Mouse (Mus musculus) urinary bladder, postnatal 36 days (tissue): ENCODE data around the gene Cdk17.
"Not testable (repeated sequence)": the region's sequence is repeated elsewhere in the genome, so short reads cannot be mapped to it uniquely, and the experiment has no call there.

Source experiments
- DNase-seq, 2 experiments: peaks; one replicate each; pipeline ENCODE4 v3.0.0; 2022; ENCODE audit warnings: low spot score in 2 of 2, mixed read lengths in 1 of 2

Cdk17 gene

GRCm38 (mm10) chr10:93142600-93143284, 17.9 kb upstream of the Cdk17 start:
- DNase-seq: no peak

DNA sequence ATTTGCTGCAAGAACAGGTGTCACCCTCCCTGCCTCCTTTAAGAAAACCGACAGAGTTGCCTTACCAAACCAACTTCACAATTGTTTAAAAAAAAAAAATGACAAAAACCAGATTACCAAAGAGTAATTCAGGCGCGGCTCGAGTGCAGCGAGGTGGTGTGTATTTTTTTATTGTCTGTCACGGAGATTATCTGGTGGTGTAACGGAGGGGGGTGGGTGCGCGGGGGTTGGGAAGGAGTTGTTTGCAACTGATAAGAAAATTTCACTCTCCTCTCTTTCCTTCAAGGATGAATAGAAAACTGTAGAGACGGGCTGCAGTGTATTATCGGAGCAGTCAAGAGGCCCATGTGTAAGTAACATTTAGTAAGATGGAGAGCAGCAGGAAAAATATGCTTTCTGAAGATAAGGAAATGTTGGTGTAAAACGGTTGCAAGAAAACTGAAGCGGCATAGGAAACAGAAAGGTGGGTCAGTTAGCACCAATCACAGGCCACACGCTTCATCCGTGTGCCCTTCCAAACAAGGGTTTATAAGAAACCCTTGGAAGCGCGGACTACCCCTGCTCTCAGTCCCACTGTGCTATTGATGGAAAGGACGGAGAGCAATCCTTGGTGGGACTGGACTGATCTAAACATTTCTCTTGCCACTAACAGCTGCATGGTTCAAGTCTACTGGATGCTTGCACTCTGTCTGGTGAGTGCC, 17.2 kb upstream of the Cdk17 start:
- no peak for DNase-seq

DNA sequence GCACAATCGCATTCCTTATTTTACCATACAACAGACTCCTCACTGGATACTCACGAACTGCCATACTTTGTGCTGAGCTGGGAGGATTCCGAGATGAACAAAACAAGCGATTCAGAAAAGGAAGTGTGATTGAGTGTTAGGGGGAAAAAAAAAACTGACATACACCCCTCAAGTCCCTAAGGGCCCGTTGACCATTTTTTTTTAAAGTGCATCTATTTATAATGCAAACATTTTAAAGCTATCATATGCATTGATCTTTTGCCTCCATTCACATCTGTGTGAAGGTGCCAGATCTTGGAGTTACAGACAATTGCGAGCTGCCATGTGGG, 16.7 kb upstream of the Cdk17 start:
- no peak for DNase-seq

- DNase-seq: no peak
Observed at GRCm38 (mm10) chr10:93144579-93144978, 16.1 kb upstream of the Cdk17 start.

DNA sequence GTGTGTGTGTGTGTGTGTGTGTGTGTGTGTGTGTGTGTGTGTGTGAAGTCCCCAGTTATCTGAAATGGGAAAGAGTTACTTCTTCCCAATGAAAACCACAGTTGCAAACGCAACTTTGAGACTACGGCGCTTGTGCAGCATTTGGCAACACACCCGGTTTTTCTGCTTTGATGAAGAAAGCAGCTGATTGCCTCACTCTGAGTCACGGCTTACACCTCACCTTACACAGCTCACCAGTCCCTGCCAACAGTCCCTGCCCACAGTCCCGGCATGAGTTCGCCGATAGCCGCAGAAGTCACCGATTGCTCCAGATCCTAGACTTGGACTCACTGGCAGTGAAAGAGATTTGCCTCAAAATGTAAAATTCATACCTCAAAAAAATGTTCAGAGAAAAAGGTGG, 15.6 kb upstream of the Cdk17 start:
- peak; percentile 66 to 82 for DNase-seq

DNA sequence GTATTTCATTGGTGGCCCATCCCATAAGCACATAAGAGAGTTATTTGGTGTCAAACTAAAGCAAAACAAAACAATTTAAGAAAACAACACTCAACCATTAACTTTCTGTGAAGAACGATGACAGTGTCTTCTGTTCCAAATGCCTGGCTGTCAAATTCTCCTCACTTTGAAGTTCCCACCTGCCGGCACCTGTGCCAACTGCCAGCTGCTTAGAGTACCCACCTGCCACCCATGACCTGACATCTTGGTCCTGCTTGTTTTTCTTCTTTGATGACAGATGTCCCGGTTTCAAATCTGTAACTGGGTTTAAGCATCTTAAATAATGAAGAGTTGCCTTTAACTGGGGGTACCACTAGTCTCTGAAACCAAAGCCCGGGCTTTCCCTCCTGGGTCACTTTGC, 14.1 kb upstream of the Cdk17 start:
- no peak for DNase-seq

GRCm38 (mm10) chr10:93147691-93148090, 13.0 kb upstream of the Cdk17 start:
- DNase-seq: no peak

GRCm38 (mm10) chr10:93149597-93149996, 11.1 kb upstream of the Cdk17 start:
- DNase-seq: no peak

DNA sequence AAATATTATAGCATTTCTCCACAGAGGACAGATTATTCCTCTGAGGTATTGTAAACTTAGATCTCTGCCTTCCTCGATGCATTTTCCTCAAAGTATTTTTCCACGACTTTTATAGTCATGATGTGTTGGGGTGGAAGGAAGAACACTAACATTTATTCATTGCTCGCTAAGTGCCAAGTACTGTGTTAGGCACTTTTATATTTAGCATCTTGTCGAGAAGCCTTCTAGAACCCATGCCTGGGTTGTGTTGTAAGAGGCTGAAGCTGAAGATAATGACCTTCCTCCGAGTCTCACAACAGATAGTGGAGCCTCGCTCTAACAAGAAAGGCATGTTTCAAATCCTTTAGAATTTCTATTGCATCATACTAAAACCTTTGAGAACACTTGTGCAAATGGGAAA, 8.9 kb upstream of the Cdk17 start:
- DNase-seq: no peak

- DNase-seq: no peak
Observed at GRCm38 (mm10) chr10:93152698-93153097, 8.0 kb upstream of the Cdk17 start.

- DNase-seq: not testable (repeated sequence)
Observed at GRCm38 (mm10) chr10:93153404-93153803, 7.3 kb upstream of the Cdk17 start.

- no peak for DNase-seq
Observed at GRCm38 (mm10) chr10:93159651-93160496, 801 bp upstream of the Cdk17 start.

DNA sequence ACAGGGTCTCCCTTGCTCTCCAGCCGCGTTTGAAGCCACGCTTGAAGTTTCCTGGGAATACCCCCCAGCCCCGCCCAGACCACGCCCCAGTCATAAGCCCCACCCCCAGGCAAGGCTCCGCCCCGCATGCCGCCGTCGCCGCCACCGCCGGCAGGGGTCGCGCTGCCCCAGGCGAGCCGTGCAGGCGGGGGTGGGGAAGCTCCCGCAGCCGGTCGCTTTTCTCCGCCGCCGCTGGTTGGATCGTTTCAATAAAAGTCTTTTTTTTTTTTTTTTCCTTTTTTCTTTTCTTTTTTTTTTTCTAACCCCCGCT, 223 bp upstream of the Cdk17 start:
- DNase-seq: peak; percentile 78 to 83

DNA sequence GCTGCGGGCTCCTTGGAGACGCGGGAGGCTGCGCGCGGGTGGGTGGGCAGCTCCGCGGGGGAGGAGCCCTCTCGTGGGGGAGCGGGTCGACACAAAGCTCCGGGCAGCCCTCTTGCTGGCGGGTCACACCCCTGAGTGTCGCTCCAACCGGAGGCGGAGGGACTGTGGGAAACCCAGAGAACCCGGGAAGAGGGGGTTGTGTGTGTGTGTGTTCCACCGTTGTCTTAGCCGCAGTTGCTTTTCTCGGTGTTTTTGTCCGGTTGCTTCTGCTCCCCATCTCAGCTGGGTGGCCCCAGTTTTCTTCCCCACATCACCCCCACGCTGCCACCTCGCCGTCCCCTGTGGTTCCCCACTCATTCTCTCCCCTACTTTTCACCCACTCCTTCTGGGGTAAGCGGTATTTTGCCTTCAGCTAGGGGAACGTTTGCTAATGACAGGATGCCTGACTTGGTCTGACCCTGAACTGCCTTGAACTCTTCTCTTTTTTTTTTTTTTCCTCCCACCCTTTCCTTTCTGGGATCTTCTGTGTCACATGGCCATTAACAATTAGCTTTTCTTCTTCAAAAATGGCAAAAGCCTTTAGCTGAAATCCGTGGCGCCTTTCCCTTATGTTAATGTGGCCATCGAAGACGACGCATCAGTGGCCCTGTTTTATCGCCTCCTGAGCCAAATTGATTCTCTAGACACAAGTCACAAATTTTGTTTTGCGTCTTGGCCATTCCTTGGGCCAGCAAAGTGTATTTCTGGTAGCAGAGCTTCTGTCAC, 1.0 kb downstream of the Cdk17 start:
- DNase-seq: peak; percentile 48 to 54

DNA sequence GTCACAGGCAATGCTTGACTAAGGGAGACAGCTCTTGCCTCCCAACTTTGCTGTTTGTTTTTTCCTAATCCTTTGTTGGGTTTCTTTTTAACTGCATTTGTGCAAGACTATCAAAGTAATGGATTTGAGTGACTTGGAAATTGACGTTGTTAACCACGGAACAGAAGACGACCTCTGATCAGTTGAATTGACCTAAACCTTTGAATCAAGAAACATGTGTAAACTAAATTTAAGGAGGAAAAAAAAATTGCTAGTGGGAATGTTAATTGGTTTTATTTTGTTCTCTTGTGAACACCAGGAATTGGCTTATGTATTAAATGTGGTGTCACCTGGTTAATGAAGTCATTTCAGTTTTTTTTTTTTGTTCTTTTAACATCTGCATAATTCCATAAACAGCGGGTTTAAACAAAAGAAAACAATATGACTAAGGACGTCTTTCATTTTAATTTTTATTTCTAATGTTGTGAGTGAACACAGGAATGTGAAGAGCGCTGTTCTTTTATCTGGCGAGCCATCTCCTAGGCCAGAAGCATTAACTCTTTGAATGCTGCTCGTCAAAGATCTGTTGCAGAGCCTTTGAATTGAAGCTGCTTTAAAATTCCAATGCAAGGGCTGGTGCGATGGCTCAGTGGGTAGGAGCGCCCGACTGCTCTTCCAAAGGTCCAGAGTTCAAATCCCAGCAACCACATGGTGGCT, 1.7 kb downstream of the Cdk17 start:
- DNase-seq: no peak

DNA sequence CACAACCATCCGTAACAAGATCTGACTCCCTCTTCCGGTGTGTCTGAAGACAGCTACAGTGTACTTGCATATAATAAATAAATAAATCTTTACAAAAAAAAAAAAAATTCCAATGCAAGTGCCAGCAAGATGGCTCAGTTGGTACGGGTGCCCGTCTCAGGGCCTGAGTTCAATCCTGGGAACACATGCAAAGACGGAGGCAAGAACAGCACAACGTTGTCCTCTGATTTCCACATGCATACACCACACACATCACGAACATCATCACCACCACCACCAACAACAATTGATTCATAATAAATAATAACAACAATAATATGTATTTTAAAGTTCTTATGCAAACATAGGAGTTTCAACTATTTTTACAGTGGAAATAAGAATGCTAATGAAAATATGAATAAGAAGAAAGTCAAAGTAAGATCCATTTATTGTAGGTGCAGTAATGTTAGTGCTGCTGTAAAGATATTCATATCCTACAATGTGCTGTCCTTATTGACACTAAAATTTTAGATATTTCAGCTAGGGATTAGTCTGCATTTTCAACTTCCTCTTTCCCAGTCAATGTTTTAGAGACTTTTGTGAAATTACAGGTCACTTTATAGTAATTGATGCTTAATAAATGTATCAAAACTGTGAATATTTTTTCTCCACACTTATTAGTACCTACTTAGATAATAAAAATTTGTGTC, 2.4 kb downstream of the Cdk17 start:
- DNase-seq: no peak

GRCm38 (mm10) chr10:93163711-93164488, 3.2 kb downstream of the Cdk17 start:
- no peak for DNase-seq

GRCm38 (mm10) chr10:93165416-93166381, 5.0 kb downstream of the Cdk17 start:
- no peak for DNase-seq

DNA sequence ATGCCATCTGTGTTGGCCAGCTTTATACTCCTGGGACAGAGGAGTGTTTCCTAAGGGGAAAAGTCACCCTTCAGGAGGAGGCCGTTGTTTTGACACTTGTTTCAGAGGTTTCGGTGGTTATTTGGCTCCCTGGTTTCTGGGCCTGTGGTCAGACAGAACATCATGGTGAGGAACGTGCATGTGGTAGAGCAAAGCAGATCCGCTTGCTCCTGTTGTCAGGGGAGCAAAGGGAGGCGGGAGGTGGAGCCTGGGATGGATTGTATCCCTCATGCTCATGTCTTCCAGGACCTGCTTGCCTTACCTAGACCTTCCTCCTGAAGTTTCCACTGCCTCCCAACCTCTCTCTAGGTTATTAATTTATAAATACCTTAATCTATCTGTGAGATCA, 5.7 kb downstream of the Cdk17 start:
- DNase-seq: no peak
